Comparison of ENCODE assay signal across 28 mouse cellular contexts in the genomic region with DNA sequence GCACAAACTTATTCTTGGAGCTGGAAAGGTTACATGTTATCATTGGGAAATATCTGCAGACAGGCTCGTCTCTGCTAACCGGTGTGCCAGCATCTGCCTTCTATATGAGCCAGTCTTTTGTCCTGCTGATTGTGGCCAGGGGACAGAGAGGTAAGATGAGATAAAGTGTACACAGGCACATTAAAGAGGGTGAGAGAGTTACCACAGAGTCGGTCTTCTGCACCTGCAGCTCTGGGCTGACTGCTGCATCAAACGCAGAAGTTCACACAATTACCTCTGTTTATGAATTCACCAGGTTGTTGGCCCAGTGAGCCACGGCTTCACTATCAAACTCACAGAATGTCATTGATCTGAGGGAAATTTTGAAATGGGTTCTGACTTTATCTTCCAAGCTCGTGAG.
DNase-seq lines count a peak whose midpoint lies in the region; ATAC-seq and TF ChIP-seq lines count a peak whose summit lies in the region.
"Had no signal": no experiment of that assay in that cellular context is flagged by ENCODE, and none has a peak within 500 bp of the region (broad histone marks: within the 10 kb centered on the region; RNA-seq: fewer than 3 reads in every experiment).

No protein-coding gene starts in this region.

- no peak overlapping the region for H3K4me2 ChIP-seq in forebrain, postnatal 0 days (ENCODE audit: low read depth)
- no peak overlapping the region for H3K4me2 ChIP-seq in forebrain, embryonic 11.5 days (ENCODE audit: low read depth, low read length, severe bottlenecking)
- no peak overlapping the region for H3K4me2 ChIP-seq in midbrain, embryonic 12.5 days (replicated peaks)
- H3K4me2 ChIP-seq in midbrain, embryonic 13.5 days (replicated peaks) = no peak overlapping the region
- no peak overlapping the region for H3K4me2 ChIP-seq in midbrain, embryonic 16.5 days (ENCODE audit: low read length)
- H3K4me2 ChIP-seq: embryonic facial prominence, embryonic 12.5 days; embryonic facial prominence, embryonic 15.5 days; forebrain, embryonic 12.5 days; heart, embryonic 13.5 days; hindbrain, embryonic 12.5 days; hindbrain, embryonic 15.5 days; intestine, embryonic 15.5 days had no signal

- ATAC-seq in forebrain, postnatal 0 days = peak; percentile 32; the same call in 1 of the 2 replicates
- ATAC-seq in forebrain, embryonic 11.5 days (replicated peaks; ENCODE audit: low FRiP score) = no peak
- ATAC-seq in midbrain, embryonic 12.5 days (ENCODE audit: low FRiP score, low read depth) = 0 out of 2 replicates have a peak, but pooled peaks have one; percentile 16
- ATAC-seq in midbrain, embryonic 13.5 days = peak; percentile 40; the same call in 1 of the 2 replicates
- ATAC-seq in midbrain, embryonic 16.5 days = peak; percentile 36; the same call in 1 of the 2 replicates
- ATAC-seq: activated CD4-positive, CD25-positive, alpha-beta regulatory T cell, adult 4 months; intestine, embryonic 15.5 days had no signal

- H3K4me3 ChIP-seq in forebrain, postnatal 0 days (ENCODE audit: low read depth, low read length) = no peak overlapping the region
- H3K4me3 ChIP-seq in forebrain, embryonic 11.5 days (ENCODE audit: low read depth, low read length) = no peak overlapping the region
- H3K4me3 ChIP-seq in midbrain, embryonic 12.5 days = no peak overlapping the region
- no peak overlapping the region for H3K4me3 ChIP-seq in midbrain, embryonic 10.5 days
- no peak overlapping the region for H3K4me3 ChIP-seq in midbrain, embryonic 13.5 days (replicated peaks)
- H3K4me3 ChIP-seq in midbrain, embryonic 16.5 days (ENCODE audit: low read depth, low read length) = no peak overlapping the region
- H3K4me3 ChIP-seq: embryonic facial prominence, embryonic 12.5 days; embryonic facial prominence, embryonic 15.5 days; forebrain, embryonic 12.5 days; heart, adult 2 months; heart, embryonic 10.5 days; heart, embryonic 13.5 days; hindbrain, embryonic 12.5 days; hindbrain, embryonic 15.5 days; intestine, embryonic 15.5 days had no signal

- H3K27ac ChIP-seq in forebrain, postnatal 0 days (ENCODE audit: low read depth, low read length) = no peak overlapping the region
- H3K27ac ChIP-seq in forebrain, embryonic 11.5 days (ENCODE audit: low read depth, low read length) = no peak overlapping the region
- no peak overlapping the region for H3K27ac ChIP-seq in midbrain, embryonic 12.5 days (replicated peaks)
- H3K27ac ChIP-seq in midbrain, embryonic 10.5 days (replicated peaks) = no peak overlapping the region
- H3K27ac ChIP-seq in midbrain, embryonic 13.5 days = peak overlapping the region; percentile 19; the same call in 1 of the 2 replicates
- no peak overlapping the region; the same call in 1 of the 2 replicates for H3K27ac ChIP-seq in midbrain, embryonic 16.5 days (ENCODE audit: low read length)
- H3K27ac ChIP-seq: embryonic facial prominence, embryonic 12.5 days; embryonic facial prominence, embryonic 15.5 days; forebrain, embryonic 12.5 days; heart, adult 2 months; heart, embryonic 10.5 days; heart, embryonic 13.5 days; hindbrain, embryonic 12.5 days; hindbrain, embryonic 15.5 days; intestine, embryonic 15.5 days had no signal

- no peak overlapping the region for H3K9ac ChIP-seq in forebrain, postnatal 0 days
- no peak overlapping the region for H3K9ac ChIP-seq in forebrain, embryonic 11.5 days (ENCODE audit: low read length)
- no peak overlapping the region for H3K9ac ChIP-seq in midbrain, embryonic 12.5 days (replicated peaks)
- no peak overlapping the region for H3K9ac ChIP-seq in midbrain, embryonic 13.5 days (replicated peaks)
- H3K9ac ChIP-seq in midbrain, embryonic 16.5 days (ENCODE audit: low read depth, low read length) = no peak overlapping the region
- H3K9ac ChIP-seq: embryonic facial prominence, embryonic 12.5 days; embryonic facial prominence, embryonic 15.5 days; forebrain, embryonic 12.5 days; heart, embryonic 13.5 days; hindbrain, embryonic 12.5 days; hindbrain, embryonic 15.5 days; intestine, embryonic 15.5 days had no signal

- no peak for DNase-seq in forebrain, postnatal 0 days
- no peak for DNase-seq in forebrain, embryonic 11.5 days (ENCODE audit: low spot score)
- no peak for DNase-seq in midbrain, embryonic 10.5 days (ENCODE audit: low spot score)
- no peak for DNase-seq in right cerebral cortex, postnatal 25 days
- DNase-seq in ovary, postnatal 14 days (ENCODE audit: low spot score) = no peak
- DNase-seq: adrenal gland, adult 8-10 months; adrenal gland, postnatal 25 days; B cell, adult 2 months; cerebellum, adult 18-20 months; cerebellum, adult 9-10 months; cerebellum, postnatal 25 days; gastrocnemius, postnatal 10 days; gastrocnemius, postnatal 36 days; heart, adult 2 months; heart, postnatal 14 days; heart, postnatal 4 days had no signal

- H3K27me3 ChIP-seq in forebrain, postnatal 0 days (ENCODE audit: insufficient read depth, low read length) = no peaks in the 10 kb centered on the region
- H3K27me3 ChIP-seq in forebrain, embryonic 11.5 days (ENCODE audit: control insufficient read depth, insufficient read depth, low read length) = no peaks in the 10 kb centered on the region
- no peaks in the 10 kb centered on the region for H3K27me3 ChIP-seq in midbrain, embryonic 12.5 days
- no peaks in the 10 kb centered on the region for H3K27me3 ChIP-seq in midbrain, embryonic 10.5 days (ENCODE audit: low read depth, poor library complexity, severe bottlenecking)
- H3K27me3 ChIP-seq in midbrain, embryonic 13.5 days = no peaks in the 10 kb centered on the region
- H3K27me3 ChIP-seq in midbrain, embryonic 16.5 days (ENCODE audit: control insufficient read depth, insufficient read depth, low read depth, low read length) = no peaks in the 10 kb centered on the region
- H3K27me3 ChIP-seq: embryonic facial prominence, embryonic 12.5 days; embryonic facial prominence, embryonic 15.5 days; forebrain, embryonic 12.5 days; heart, embryonic 13.5 days; hindbrain, embryonic 12.5 days; hindbrain, embryonic 15.5 days; intestine, embryonic 15.5 days had no signal

- H3K9me3 ChIP-seq in forebrain, postnatal 0 days (ENCODE audit: low read length) = no peaks in the 10 kb centered on the region
- no peaks in the 10 kb centered on the region for H3K9me3 ChIP-seq in forebrain, embryonic 11.5 days (ENCODE audit: control insufficient read depth, low read length)
- H3K9me3 ChIP-seq in midbrain, embryonic 12.5 days = no peaks in the 10 kb centered on the region
- H3K9me3 ChIP-seq in midbrain, embryonic 10.5 days (replicated peaks) = no peaks in the 10 kb centered on the region
- H3K9me3 ChIP-seq in midbrain, embryonic 13.5 days = no peaks in the 10 kb centered on the region
- H3K9me3 ChIP-seq in midbrain, embryonic 16.5 days (replicated peaks; ENCODE audit: control insufficient read depth, low read length, poor library complexity, severe bottlenecking) = no peaks in the 10 kb centered on the region
- H3K9me3 ChIP-seq: embryonic facial prominence, embryonic 12.5 days; embryonic facial prominence, embryonic 15.5 days; forebrain, embryonic 12.5 days; heart, embryonic 10.5 days; heart, embryonic 13.5 days; hindbrain, embryonic 12.5 days; hindbrain, embryonic 15.5 days; intestine, embryonic 15.5 days had no signal

- no peaks in the 10 kb centered on the region for H3K36me3 ChIP-seq in forebrain, postnatal 0 days (ENCODE audit: insufficient read depth)
- no peaks in the 10 kb centered on the region for H3K36me3 ChIP-seq in forebrain, embryonic 11.5 days (ENCODE audit: control insufficient read depth, insufficient read depth, low read length)
- no peaks in the 10 kb centered on the region for H3K36me3 ChIP-seq in midbrain, embryonic 12.5 days
- H3K36me3 ChIP-seq in midbrain, embryonic 10.5 days = no peaks in the 10 kb centered on the region
- no peaks in the 10 kb centered on the region for H3K36me3 ChIP-seq in midbrain, embryonic 13.5 days
- H3K36me3 ChIP-seq in midbrain, embryonic 16.5 days (ENCODE audit: control insufficient read depth, insufficient read depth, low read length) = no peaks in the 10 kb centered on the region
- H3K36me3 ChIP-seq: embryonic facial prominence, embryonic 12.5 days; embryonic facial prominence, embryonic 15.5 days; forebrain, embryonic 12.5 days; heart, embryonic 10.5 days; heart, embryonic 13.5 days; hindbrain, embryonic 12.5 days; hindbrain, embryonic 15.5 days; intestine, embryonic 15.5 days had no signal

- WGBS in forebrain, postnatal 0 days = 45% methylated on average over 6 of the region's 6 CpGs
- WGBS in forebrain, embryonic 11.5 days = 75% methylated on average over 6 of the region's 6 CpGs
- 59% methylated on average over 6 of the region's 6 CpGs for whole genome bisulfite sequencing in midbrain, embryonic 12.5 days
- 85% methylated on average over 6 of the region's 6 CpGs for WGBS in midbrain, embryonic 10.5 days
- 52% methylated on average over 6 of the region's 6 CpGs for WGBS in midbrain, embryonic 13.5 days
- 30% methylated on average over 6 of the region's 6 CpGs for WGBS in midbrain, embryonic 16.5 days

- TF ChIP-seq CTCF in forebrain, postnatal 0 days (IDR thresholded peaks at IDR 0.05; ENCODE audit: low read depth) = no peak

- H3K4me1 ChIP-seq in forebrain, postnatal 0 days (ENCODE audit: insufficient read depth) = no peaks in the 10 kb centered on the region
- H3K4me1 ChIP-seq in forebrain, embryonic 11.5 days (replicated peaks; ENCODE audit: control insufficient read depth, insufficient read depth, low read length) = no peaks in the 10 kb centered on the region
- peaks cover 5% of the 10 kb centered on the region for H3K4me1 ChIP-seq in midbrain, embryonic 12.5 days
- H3K4me1 ChIP-seq in midbrain, embryonic 10.5 days = peaks cover 7% of the 10 kb centered on the region
- peaks cover 7% of the 10 kb centered on the region for H3K4me1 ChIP-seq in midbrain, embryonic 13.5 days (replicated peaks)
- peaks cover 8% of the 10 kb centered on the region for H3K4me1 ChIP-seq in midbrain, embryonic 16.5 days (ENCODE audit: control insufficient read depth, insufficient read depth, low read length)
- H3K4me1 ChIP-seq: embryonic facial prominence, embryonic 12.5 days; embryonic facial prominence, embryonic 15.5 days; forebrain, embryonic 12.5 days; heart, embryonic 10.5 days; heart, embryonic 13.5 days; intestine, embryonic 15.5 days had no signal
